Mouse (Mus musculus) heart, adult 2 months (tissue): ENCODE measurements at regions not wholly inside any gene's neighbourhood (a gene's known extent, or its start where the extent isn't known, plus 50 kb on each side); places are given as distances from the start of the nearest gene placed in this dataset.

ENCODE experiments used
- CTCF ChIP-seq: fragments of 200-600 bp; IDR thresholded peaks from 2 replicates; pipeline ENCODE4 v1.8.1; 2022; ENCODE audit warnings: antibody characterized with exemption, mild to moderate bottlenecking, moderate library complexity
- POLR2A ChIP-seq: fragments of 200-500 bp; IDR thresholded peaks from 2 replicates; pipeline ENCODE4 v1.6.1; 2011; ENCODE audit warnings: mild to moderate bottlenecking, low read depth, low read length, control low read depth; ENCODE audit not compliant: insufficient read depth

- no peak for TF ChIP-seq CTCF
- TF ChIP-seq POLR2A: no peak
Measured at GRCm38 (mm10) chr14:45746176-45746575, 88.2 kb upstream of the Ddhd1 start.
